Comparison of ENCODE assay signal across 8 mouse cellular contexts in the genomic region with DNA sequence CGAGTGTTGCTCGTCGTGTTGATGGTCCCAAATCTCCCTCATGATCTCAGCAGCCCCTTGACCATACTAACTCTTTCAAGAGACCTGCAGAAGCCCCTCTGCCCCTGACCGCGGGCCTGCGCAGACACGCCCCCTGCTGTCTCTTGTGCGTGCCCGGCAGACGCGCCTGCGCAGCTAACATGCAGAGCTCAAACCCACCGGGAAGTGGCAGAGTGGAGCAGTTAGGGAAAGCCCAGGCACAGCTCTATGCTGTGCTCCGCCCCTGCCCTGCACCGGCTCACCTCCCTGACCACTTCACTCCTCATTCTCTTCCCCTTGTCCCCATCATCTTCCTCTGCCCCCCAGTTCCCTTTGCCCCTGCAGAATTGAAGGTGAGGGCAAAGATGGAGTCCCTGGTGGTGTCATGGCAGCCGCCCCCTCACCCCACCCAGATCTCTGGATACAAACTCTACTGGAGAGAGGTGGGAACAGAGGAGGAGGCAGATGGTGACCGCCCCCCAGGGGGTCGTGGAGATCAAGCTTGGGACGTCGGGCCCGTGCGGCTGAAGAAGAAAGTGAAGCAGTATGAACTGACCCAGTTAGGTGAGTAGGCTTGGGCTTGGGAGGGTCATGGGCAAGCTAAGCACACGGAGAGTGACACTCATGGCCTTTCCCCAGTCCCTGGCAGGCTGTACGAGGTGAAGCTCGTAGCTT. TPM values are rescaled to one million over a fixed set of nuclear protein-coding genes. Genes with fewer than 3 reads are reported as not detected.
A peak's percentile ranks its signal among the peaks of the same experiment; 100 is the strongest.
DNase-seq lines count a peak whose midpoint lies in the region; ATAC-seq and TF ChIP-seq lines count a peak whose summit lies in the region.

No protein-coding gene starts in this region.

- peak; percentile 70 for DNase-seq in cerebellum, postnatal 10 days
- no peak for DNase-seq in cerebellum, postnatal 36 days
- DNase-seq in R1 (ENCODE audit: low read depth, low spot score): peak; percentile 91
- peak; percentile 80 for DNase-seq in forebrain, embryonic 10.5 days (ENCODE audit: extremely low spot score, low spot score)
- peak; percentile 78 for DNase-seq in kidney, postnatal 0 days (ENCODE audit: low spot score)
- peak; percentile 35 for DNase-seq in lung, postnatal 36 days
- peak; percentile 77 for DNase-seq in testis, postnatal 10 days (ENCODE audit: low spot score)

- H3K9me3 ChIP-seq in forebrain, embryonic 10.5 days: no peaks in the 10 kb centered on the region
- no peaks in the 10 kb centered on the region for H3K9me3 ChIP-seq in kidney, postnatal 0 days (replicated peaks; ENCODE audit: low read length)

- peak overlapping the region; percentile 72 for H3K27ac ChIP-seq in forebrain, embryonic 10.5 days
- no peak overlapping the region for H3K27ac ChIP-seq in kidney, postnatal 0 days

- ATAC-seq in kidney, postnatal 0 days (replicated peaks; ENCODE audit: low FRiP score, low read depth): peak; percentile 60; the same call in 1 of the 2 replicates
- no peak for ATAC-seq in activated CD4-positive, CD25-positive, alpha-beta regulatory T cell, adult 4 months

- peaks cover 19% of the 10 kb centered on the region for H3K36me3 ChIP-seq in forebrain, embryonic 10.5 days (replicated peaks)
- no peaks in the 10 kb centered on the region for H3K36me3 ChIP-seq in kidney, postnatal 0 days (ENCODE audit: insufficient read depth, low read length)

- peaks cover 51% of the 10 kb centered on the region for H3K27me3 ChIP-seq in forebrain, embryonic 10.5 days (ENCODE audit: poor library complexity, severe bottlenecking)
- 0 out of 2 replicates have a peak, but pooled peaks cover 5% of the 10 kb centered on the region for H3K27me3 ChIP-seq in kidney, postnatal 0 days (ENCODE audit: insufficient read depth, low read length)

- H3K4me3 ChIP-seq in forebrain, embryonic 10.5 days: peak overlapping the region; percentile 45
- no peak overlapping the region for H3K4me3 ChIP-seq in kidney, postnatal 0 days (replicated peaks; ENCODE audit: low read depth, low read length)

- peaks cover 30% of the 10 kb centered on the region for H3K4me1 ChIP-seq in forebrain, embryonic 10.5 days
- H3K4me1 ChIP-seq in kidney, postnatal 0 days (replicated peaks; ENCODE audit: insufficient read depth, low read length): no peaks in the 10 kb centered on the region

- peak overlapping the region; percentile 34 for H3K4me2 ChIP-seq in kidney, postnatal 0 days (ENCODE audit: low read length)

- H3K9ac ChIP-seq in kidney, postnatal 0 days (ENCODE audit: low read depth, low read length): no peak overlapping the region; the same call in 1 of the 2 replicates

- peak; percentile 69 for TF ChIP-seq CTCF in kidney, postnatal 0 days (IDR thresholded peaks at IDR 0.05; ENCODE audit: low read depth)

- 8% methylated on average over 25 of the region's 25 CpGs for WGBS in forebrain, embryonic 10.5 days
- WGBS in kidney, postnatal 0 days: 15% methylated on average over 25 of the region's 25 CpGs

RNA-seq across cellular contexts. Expression of gene Igdcc3, which starts 12.7 kb away (rescaled TPM):
- polyA plus RNA-seq in forebrain, embryonic 10.5 days (2016; fragmentation: Nextera tagmentation; extraction: Ambion mirVana): 208 and 246 TPM in 2 replicates
- 2.2 and 2.4 TPM in 2 replicates for polyA plus RNA-seq in kidney, postnatal 0 days (2015; fragmentation: Nextera tagmentation; extraction: Ambion mirVana)
- polyA plus RNA-seq in activated CD4-positive, CD25-positive, alpha-beta regulatory T cell, adult 4 months (2017; shearing (Covaris generic)): not detected

RNA-seq across cellular contexts. Expression of gene Igdcc4, which starts 27.0 kb away (rescaled TPM):
- polyA plus RNA-seq in forebrain, embryonic 10.5 days (2016; fragmentation: Nextera tagmentation; extraction: Ambion mirVana): 7.7 and 8.0 TPM in 2 replicates
- 4.9 and 5.2 TPM in 2 replicates for polyA plus RNA-seq in kidney, postnatal 0 days (2015; fragmentation: Nextera tagmentation; extraction: Ambion mirVana)
- polyA plus RNA-seq in activated CD4-positive, CD25-positive, alpha-beta regulatory T cell, adult 4 months (2017; shearing (Covaris generic)): under 1 TPM in 1 of 2 experiments, not detected in 1; 0.11 TPM

Comparison
In these comparisons a context has a peak if more than half of its experiments do, and no peak if none do; other contexts are left out.
1. DNase-seq: peak in cerebellum, postnatal 10 days (2 of 2), R1 (single experiment), forebrain, embryonic 10.5 days (single experiment), kidney, postnatal 0 days (single experiment), lung, postnatal 36 days (single experiment) and testis, postnatal 10 days (single experiment); none in cerebellum, postnatal 36 days (0 of 2).
2. RNA of gene Igdcc3, which starts 12.7 kb away (polyA plus RNA-seq): 208 to 246 TPM in forebrain, embryonic 10.5 days; 2.2 to 2.4 TPM in kidney, postnatal 0 days and not detected in activated CD4-positive, CD25-positive, alpha-beta regulatory T cell, adult 4 months; every median in the first group is over 10 times any median in the second.